Comparison of ENCODE assay signal across 12 mouse cellular contexts in genomic region chr4:95638063-95638462, GRCm38 (mm10).
DNase-seq lines count a peak whose midpoint lies in the region; ATAC-seq lines count a peak whose summit lies in the region.
"Had no signal": no experiment of that assay in that cellular context is flagged by ENCODE, and none has a peak within 500 bp of the region (broad histone marks: within the 10 kb centered on the region; RNA-seq: fewer than 3 reads in every experiment).

No protein-coding gene starts in this region.

- no peaks in the 10 kb centered on the region for H3K27me3 ChIP-seq in heart, embryonic 13.5 days (replicated peaks)
- H3K27me3 ChIP-seq in lung, embryonic 15.5 days = no peaks in the 10 kb centered on the region
- H3K27me3 ChIP-seq: hindbrain, embryonic 12.5 days; liver, embryonic 12.5 days had no signal

- H3K4me1 ChIP-seq in heart, embryonic 13.5 days = peaks cover 20% of the 10 kb centered on the region
- peaks cover 11% of the 10 kb centered on the region for H3K4me1 ChIP-seq in lung, embryonic 15.5 days
- H3K4me1 ChIP-seq: liver, embryonic 12.5 days had no signal

- no peaks in the 10 kb centered on the region for H3K9me3 ChIP-seq in heart, embryonic 13.5 days
- H3K9me3 ChIP-seq in lung, embryonic 15.5 days = no peaks in the 10 kb centered on the region
- H3K9me3 ChIP-seq: hindbrain, embryonic 12.5 days; liver, embryonic 12.5 days had no signal

- no peak overlapping the region for H3K4me3 ChIP-seq in heart, embryonic 13.5 days
- H3K4me3 ChIP-seq in lung, embryonic 15.5 days = no peak overlapping the region
- H3K4me3 ChIP-seq: hindbrain, embryonic 12.5 days; liver, embryonic 12.5 days had no signal

- no peak overlapping the region for H3K4me2 ChIP-seq in heart, embryonic 13.5 days
- no peak overlapping the region for H3K4me2 ChIP-seq in lung, embryonic 15.5 days
- H3K4me2 ChIP-seq: hindbrain, embryonic 12.5 days; liver, embryonic 12.5 days had no signal

- peak; percentile 4; the same call in 1 of the 2 replicates for ATAC-seq in cerebellum, adult (ENCODE audit: insufficient number of reproducible peaks, low FRiP score, low TSS enrichment)
- ATAC-seq in heart, embryonic 13.5 days (ENCODE audit: extremely low read depth, insufficient number of reproducible peaks, low FRiP score, low TSS enrichment) = no peak
- ATAC-seq in lung, embryonic 15.5 days (ENCODE audit: borderline replicate concordance, extremely low read depth, low FRiP score, low TSS enrichment) = no peak
- ATAC-seq: liver, embryonic 12.5 days had no signal

- WGBS in heart, embryonic 13.5 days = 48% methylated on average over 3 of the region's 3 CpGs
- WGBS in lung, embryonic 15.5 days = 72% methylated on average over 3 of the region's 3 CpGs

- H3K27ac ChIP-seq in heart, embryonic 13.5 days (replicated peaks) = peak overlapping the region; percentile 83
- H3K27ac ChIP-seq in lung, embryonic 15.5 days = 0 out of 2 replicates have a peak overlapping the region, but pooled peaks have one; percentile 79
- H3K27ac ChIP-seq: hindbrain, embryonic 12.5 days; liver, embryonic 12.5 days had no signal

- no peak for DNase-seq in cerebellum, postnatal 36 days
- no peak for DNase-seq in heart, adult 11 months
- no peak for DNase-seq in lung, postnatal 4 days
- DNase-seq in Muller cell, postnatal 12 days (ENCODE audit: inconsistent ontology term) = no peak
- DNase-seq in gastrocnemius, postnatal 10 days = no peak
- DNase-seq: adrenal gland, postnatal 14 days; kidney, postnatal 14 days had no signal

- no peak overlapping the region for H3K9ac ChIP-seq in heart, embryonic 13.5 days
- H3K9ac ChIP-seq in lung, embryonic 15.5 days = no peak overlapping the region
- H3K9ac ChIP-seq: hindbrain, embryonic 12.5 days; liver, embryonic 12.5 days had no signal

- no peaks in the 10 kb centered on the region for H3K36me3 ChIP-seq in heart, embryonic 13.5 days
- H3K36me3 ChIP-seq in lung, embryonic 15.5 days = no peaks in the 10 kb centered on the region
- H3K36me3 ChIP-seq: hindbrain, embryonic 12.5 days; liver, embryonic 12.5 days had no signal
